Mouse (Mus musculus) gastrocnemius, postnatal 36 days (tissue): ENCODE data around the gene Pdgfra. TPM values are rescaled to one million over a fixed set of nuclear protein-coding genes. Genes with fewer than 3 reads are reported as not detected.

ENCODE experiments used
- DNase-seq, 2 experiments: peaks; one replicate each; pipeline ENCODE4 v3.0.0; 2022
- intact Hi-C: fragments of 180-260 bp; cut with DNase I; formaldehyde crosslinking; loops from one replicate; pipeline ENCODE4 v1.15.1; 2025
- total RNA-seq, 2 experiments: library from RNA; stranded (reverse); gene quantifications; 2 replicates each; pipeline ENCODE4 v1.2.3; 2021

Gene Pdgfra
- total RNA-seq, 2 experiments from 2014 or later = 17.4 to 17.5 TPM

- intact Hi-C loops = loop anchor here (5.0 to 10.0 kb wide), 4 partner anchors 207 to 1300 kb away; no protein-coding TSS in a partner anchor
- DNase-seq = peak; percentile 54
Observed at GRCm38 (mm10) chr5:75154621-75155235, 2.6 kb downstream of the Pdgfra start.

DNA sequence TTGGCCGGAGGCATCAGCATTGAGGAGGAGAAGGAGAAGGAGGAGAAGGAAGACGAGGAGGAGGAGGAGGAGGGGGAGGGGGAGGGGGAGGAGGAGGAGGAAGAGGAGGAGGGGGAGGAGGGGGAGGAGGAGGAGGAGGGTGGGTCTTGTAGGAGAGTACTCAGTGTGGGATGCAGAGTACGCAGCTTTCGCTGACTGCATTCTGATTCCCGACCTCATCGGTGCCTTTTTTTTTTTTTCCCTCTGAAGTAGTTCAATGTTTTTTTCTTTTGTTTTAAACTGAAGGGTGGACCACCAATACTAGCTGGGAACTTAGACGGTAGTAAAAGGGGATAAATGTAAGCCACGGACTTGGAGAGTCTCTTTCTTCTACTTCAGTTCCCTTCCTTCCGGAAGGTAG, 3.2 kb downstream of the Pdgfra start:
- no peak for DNase-seq
- intact Hi-C loops = loop anchor here (5.0 to 10.0 kb wide), 2 partner anchors 723 to 1300 kb away; no protein-coding TSS in a partner anchor

DNA sequence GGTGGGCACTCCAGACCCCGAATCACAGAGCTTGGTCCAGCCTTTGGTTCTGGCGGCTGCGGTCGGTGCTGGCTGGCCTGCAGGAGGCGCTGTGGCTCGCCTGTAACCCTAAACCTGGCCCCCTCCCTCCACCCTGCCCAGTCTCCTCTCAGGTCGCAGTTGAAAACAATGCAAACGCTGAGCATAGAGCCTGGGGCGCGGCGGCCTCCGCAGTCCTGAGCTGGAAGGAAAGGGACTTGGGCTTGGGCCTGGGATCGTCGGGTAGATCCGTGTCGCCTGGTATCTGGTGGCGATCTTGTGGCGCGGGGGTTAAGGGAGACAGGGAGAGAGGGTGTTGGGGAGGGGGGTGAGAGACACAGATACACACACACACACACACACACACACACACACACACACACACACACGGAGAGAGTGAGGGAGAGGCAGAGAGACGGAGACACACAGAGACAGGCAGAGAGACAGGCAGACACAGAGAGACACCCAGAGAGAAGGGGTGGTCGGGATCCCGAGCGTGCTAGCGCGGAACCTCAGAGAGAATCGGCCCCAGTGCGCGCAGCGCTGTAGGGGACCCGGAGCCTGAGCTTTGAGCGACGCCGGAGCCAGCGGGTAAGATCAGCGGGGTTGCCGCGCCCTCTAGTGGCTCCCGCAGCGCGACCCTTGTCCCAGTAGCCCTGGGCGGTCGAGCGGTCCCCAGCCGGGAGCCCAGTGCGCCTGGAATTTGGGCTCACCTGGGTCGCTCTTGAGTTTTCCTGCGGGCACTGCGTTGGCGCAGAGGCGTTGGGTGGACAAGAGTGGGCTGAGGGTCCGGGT, 3.9 kb downstream of the Pdgfra start:
- DNase-seq = peak; percentile 78 to 81
- intact Hi-C loops = loop anchor here (2.0 to 10.0 kb wide), 3 partner anchors 724 to 1301 kb away; no protein-coding TSS in a partner anchor

DNA sequence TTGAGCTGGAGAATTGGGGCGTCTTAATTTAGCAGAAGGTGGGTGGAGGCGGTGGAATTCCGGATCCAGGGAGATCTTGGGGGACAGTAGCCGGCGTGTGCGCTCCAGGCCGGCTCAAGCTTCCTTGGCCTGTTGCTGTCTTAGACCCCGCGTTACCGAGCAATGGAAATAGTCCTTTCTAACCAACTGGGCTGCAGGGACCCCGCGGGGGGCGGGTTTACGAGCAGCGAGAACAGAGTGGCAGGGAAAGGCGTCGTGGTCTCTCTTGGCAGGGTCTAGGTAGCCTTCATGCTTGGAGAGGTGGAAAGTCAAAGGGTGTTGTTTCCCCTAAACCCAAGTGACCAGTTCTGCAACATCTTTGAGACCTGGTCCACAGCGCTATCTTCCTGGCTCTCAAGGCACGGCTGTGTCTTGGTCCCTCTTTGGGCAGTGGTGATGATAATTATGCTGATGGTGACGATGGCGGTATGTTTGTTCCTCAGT, 4.5 kb downstream of the Pdgfra start:
- intact Hi-C loops = loop anchor here (2.0 to 10.0 kb wide), 3 partner anchors 724 to 1302 kb away; no protein-coding TSS in a partner anchor
- peak in 1 of 2 experiments; percentile 31 for DNase-seq

DNA sequence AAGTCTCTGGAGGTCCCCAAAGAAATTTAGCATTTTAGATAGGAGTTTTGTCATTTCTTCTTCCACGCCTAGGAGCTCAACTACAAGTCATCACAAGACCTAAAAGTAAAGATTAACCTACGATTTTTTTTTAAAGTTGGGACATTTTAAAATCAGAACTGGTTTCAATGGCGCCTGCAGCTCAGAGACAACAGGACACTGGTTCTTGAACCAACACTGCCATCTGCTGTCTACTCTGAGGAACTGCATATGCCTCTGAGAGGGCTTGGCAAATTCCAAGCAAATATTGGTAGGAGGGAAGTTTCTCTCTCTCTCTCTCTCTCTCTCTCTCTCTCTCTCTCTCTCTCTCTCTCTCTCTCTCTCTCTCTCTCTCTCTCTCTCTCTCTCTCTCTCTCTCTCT, 4.9 kb downstream of the Pdgfra start:
- intact Hi-C loops = loop anchor here (2.0 to 10.0 kb wide), 3 partner anchors 725 to 1302 kb away; no protein-coding TSS in a partner anchor
- DNase-seq = peak; percentile 11 to 34

GRCm38 (mm10) chr5:75160530-75161170, 8.6 kb downstream of the Pdgfra start:
- intact Hi-C loops = no loop called here
- DNase-seq = no peak

DNA sequence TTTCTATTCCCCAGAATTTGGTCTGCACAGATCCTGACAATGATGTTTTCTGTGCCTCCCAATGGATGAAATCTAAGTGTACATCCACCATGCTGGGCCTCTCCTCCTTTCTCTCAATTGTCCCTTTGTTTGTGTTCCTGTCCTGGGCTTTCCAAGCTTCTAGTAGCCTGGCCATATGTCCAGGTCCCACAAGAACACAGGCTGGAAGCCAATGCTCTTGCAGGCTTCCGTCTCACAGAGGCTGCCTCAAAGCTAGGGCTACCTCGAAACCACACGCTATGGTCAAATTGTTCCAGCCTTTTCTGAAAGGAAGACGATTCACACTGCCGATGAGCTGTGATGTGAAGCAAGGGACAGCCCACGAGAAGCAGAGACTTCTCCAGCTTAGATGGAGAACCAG, 9.5 kb downstream of the Pdgfra start:
- DNase-seq = no peak
- intact Hi-C loops = no loop called here

GRCm38 (mm10) chr5:75163289-75163951, 11.3 kb downstream of the Pdgfra start:
- intact Hi-C loops = no loop called here

DNA sequence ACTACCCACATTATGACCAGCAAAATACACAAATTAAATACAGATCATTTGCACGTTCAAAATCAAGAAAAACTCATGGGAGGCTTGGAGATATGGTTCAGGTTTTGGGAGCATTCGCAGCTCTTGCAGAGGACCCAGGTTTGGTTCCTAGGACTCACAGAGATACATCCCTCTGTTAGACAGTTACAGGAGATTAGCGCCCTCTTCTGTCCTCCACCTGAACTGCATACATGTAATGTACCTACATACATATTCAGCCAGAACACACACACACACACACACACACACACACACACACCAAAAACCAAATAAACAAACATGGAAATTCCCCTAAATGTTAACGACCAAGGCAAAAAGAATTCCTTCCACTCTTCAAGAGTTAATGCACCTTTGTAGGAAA, 12.6 kb downstream of the Pdgfra start:
- intact Hi-C loops = no loop called here
- DNase-seq = no peak

More at GRCm38 (mm10) chr5:75163289-75163951, 11.3 kb downstream of the Pdgfra start:
- DNase-seq = no peak

DNA sequence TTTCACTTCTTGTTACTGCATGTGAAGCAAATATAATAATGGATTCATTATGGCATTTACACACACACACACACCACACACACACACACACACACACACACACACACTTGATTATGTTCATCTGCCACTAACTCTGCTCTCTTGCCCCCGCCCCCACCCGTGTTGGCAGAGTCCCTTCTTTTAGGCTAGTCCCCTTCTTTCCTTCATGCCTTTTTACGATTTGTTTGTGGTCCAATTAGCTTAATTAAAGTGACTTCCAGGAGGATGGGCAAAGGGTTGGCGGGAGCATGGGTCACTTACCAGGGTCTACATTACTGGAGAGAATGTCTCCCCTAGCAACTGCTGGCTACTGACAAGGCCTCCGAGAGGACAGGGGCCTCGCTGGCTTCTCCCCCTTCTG, 17.7 kb downstream of the Pdgfra start:
- intact Hi-C loops = no loop called here
- DNase-seq = no peak

DNA sequence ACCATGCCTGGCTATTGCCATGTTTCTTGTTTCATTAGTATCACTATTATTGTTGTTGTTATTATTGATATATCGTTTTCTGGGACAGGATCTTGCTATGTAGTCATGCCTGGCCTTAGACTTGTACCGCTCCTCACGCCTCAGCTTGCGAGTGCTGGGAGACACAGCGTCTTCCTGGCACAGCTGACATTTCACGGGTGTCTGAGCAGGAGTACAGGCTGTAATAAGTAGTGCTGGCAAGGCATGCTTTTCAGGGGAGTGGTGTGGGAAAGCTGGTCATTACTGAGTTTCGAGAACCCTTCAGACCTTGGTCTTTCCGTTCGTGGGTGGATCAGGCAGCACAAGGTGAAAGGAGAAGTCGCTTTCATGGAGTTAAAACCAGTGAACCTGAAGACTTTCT, 19.8 kb downstream of the Pdgfra start:
- DNase-seq = no peak
- intact Hi-C loops = no loop called here

DNA sequence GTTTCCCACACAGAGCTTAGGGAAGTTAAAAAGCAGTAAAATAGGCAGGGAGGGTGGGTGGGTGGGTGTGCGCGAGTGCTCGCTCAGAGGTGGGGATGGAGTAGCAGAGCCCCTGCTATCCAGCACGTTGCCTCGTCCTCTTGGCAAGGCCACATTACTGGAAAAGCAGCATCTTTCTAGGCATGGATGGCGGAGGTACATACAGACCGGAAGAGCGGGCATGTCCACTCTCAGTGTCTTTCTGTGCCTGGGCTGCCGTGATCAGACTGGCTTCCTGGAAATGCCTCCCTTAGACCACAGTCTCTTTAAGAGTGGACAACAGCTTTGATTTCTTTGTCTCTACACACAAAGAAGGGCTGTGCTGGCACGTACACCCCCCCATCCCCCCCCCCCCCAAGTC, 27.2 kb downstream of the Pdgfra start:
- intact Hi-C loops = loop anchor here (5.0 kb wide), 1 partner anchor 1452 kb away; no protein-coding TSS in a partner anchor
- DNase-seq = no peak

- intact Hi-C loops = loop anchor here (5.0 kb wide), 1 partner anchor 1453 kb away; no protein-coding TSS in a partner anchor
- no peak for DNase-seq
Observed at GRCm38 (mm10) chr5:75179726-75180290, 27.7 kb downstream of the Pdgfra start.

DNA sequence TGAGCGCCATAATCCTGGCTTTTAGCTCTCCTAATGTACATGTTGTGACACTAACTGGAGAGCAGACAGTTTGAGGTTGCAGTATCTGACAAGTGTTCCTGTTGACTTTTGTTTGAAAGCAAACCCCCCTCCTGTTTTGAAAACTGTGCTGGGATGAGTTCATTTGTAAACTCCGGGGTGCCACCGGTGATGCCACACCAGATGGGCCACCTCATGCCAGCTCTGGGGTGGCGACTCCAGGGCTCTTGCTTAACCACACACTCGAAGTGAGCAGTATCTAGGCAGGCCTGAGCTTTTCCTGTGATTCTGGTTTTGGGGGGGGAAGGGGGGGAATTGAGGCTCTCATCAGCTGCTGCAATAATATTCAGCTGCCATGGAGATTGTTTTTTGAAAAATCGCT, 31.6 kb downstream of the Pdgfra start:
- DNase-seq = no peak
- intact Hi-C loops = no loop called here

DNA sequence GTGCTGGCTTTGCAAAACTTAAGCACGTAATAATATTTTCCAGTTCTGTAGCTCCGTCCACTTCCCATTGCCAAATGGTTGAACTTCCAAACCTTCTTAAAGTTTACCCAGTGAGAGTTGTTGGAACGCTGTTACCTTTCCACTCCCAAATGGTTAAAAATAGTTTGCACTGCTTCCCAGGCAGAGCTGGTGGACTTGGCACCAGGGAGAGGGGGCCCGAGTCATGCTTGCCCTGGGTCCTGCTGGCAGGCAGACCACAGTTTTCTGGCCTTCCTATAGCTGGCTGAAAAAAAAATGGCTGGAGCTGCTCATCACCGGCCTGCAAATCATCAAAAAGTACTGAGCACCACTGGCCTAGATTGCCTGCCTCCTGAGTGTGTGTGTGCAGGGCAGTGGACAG, 32.0 kb downstream of the Pdgfra start:
- intact Hi-C loops = no loop called here
- no peak for DNase-seq

- intact Hi-C loops = no loop called here
- no peak for DNase-seq
Observed at GRCm38 (mm10) chr5:75184693-75185235, 32.7 kb downstream of the Pdgfra start.

- intact Hi-C loops = no loop called here
- DNase-seq = no peak
Observed at GRCm38 (mm10) chr5:75185584-75185983, 33.5 kb downstream of the Pdgfra start.

GRCm38 (mm10) chr5:75189319-75189987, 37.4 kb downstream of the Pdgfra start:
- DNase-seq = no peak
- intact Hi-C loops = no loop called here

- intact Hi-C loops = no loop called here
- DNase-seq = no peak
Observed at GRCm38 (mm10) chr5:75193107-75193506, 41.0 kb downstream of the Pdgfra start.
